Mouse (Mus musculus): Measurements from ENCODE around the gene Adora2a.
"Not testable (repeated sequence)": the region's sequence is repeated elsewhere in the genome, so short reads cannot be mapped to it uniquely, and the experiment has no call there.

Adora2a gene

GRCm38 (mm10) chr10:75316872-75316907, at the start of gene Adora2a:
Adora2a (plus strand) TSS chr10:75316877.
- DNase-seq: no peak

GRCm38 (mm10) chr10:75273020-75273419, 43.7 kb upstream of the Adora2a start:
- DNase-seq: peak in 1 of 2 experiments; percentile 22

GRCm38 (mm10) chr10:75276427-75277013, 40.2 kb upstream of the Adora2a start:
- DNase-seq: no peak

GRCm38 (mm10) chr10:75277501-75277900, 39.2 kb upstream of the Adora2a start:
- DNase-seq: no peak

GRCm38 (mm10) chr10:75282648-75283047, 34.0 kb upstream of the Adora2a start:
- peak; percentile 29 to 50 for DNase-seq

- DNase-seq: no peak
These were observed 32.9 kb upstream of the Adora2a start for GRCm38 (mm10) chr10:75283821-75284220.

- peak in 1 of 2 experiments; percentile 7 for DNase-seq
These were observed 28.1 kb upstream of the Adora2a start for GRCm38 (mm10) chr10:75288579-75288978.

GRCm38 (mm10) chr10:75289392-75289791, 27.3 kb upstream of the Adora2a start:
- no peak for DNase-seq

GRCm38 (mm10) chr10:75290650-75291049, 26.0 kb upstream of the Adora2a start:
- DNase-seq: no peak

GRCm38 (mm10) chr10:75291338-75291737, 25.3 kb upstream of the Adora2a start:
- DNase-seq: no peak

GRCm38 (mm10) chr10:75292206-75292605, 24.5 kb upstream of the Adora2a start:
- not testable (repeated sequence) for DNase-seq

GRCm38 (mm10) chr10:75293288-75293687, 23.4 kb upstream of the Adora2a start:
- no peak for DNase-seq

- DNase-seq: no peak
These were observed 22.3 kb upstream of the Adora2a start for GRCm38 (mm10) chr10:75294362-75294761.

GRCm38 (mm10) chr10:75294926-75295325, 21.8 kb upstream of the Adora2a start:
- no peak for DNase-seq

GRCm38 (mm10) chr10:75298608-75299007, 18.1 kb upstream of the Adora2a start:
- no peak for DNase-seq

GRCm38 (mm10) chr10:75299785-75300418, 16.8 kb upstream of the Adora2a start:
- peak; percentile 73 to 79 for DNase-seq

GRCm38 (mm10) chr10:75301195-75301806, 15.4 kb upstream of the Adora2a start:
- DNase-seq: no peak

GRCm38 (mm10) chr10:75301937-75302336, 14.7 kb upstream of the Adora2a start:
- DNase-seq: no peak

- DNase-seq: no peak
These were observed 14.1 kb upstream of the Adora2a start for GRCm38 (mm10) chr10:75302536-75302935.

GRCm38 (mm10) chr10:75303324-75304048, 13.2 kb upstream of the Adora2a start:
- no peak for DNase-seq

- no peak for DNase-seq
These were observed 12.7 kb upstream of the Adora2a start for GRCm38 (mm10) chr10:75304049-75304405.

GRCm38 (mm10) chr10:75304413-75304812, 12.3 kb upstream of the Adora2a start:
- no peak for DNase-seq

GRCm38 (mm10) chr10:75307130-75307529, 9.5 kb upstream of the Adora2a start:
- DNase-seq: no peak

GRCm38 (mm10) chr10:75312361-75312760, 4.3 kb upstream of the Adora2a start:
- DNase-seq: no peak

Measured in lung, adult 18-20 months (tissue).